Mouse (Mus musculus) adrenal gland, postnatal 0 days (tissue): ENCODE data around the gene Gm4297. TPM values are rescaled to one million over a fixed set of nuclear protein-coding genes. Genes with fewer than 3 reads are reported as not detected.

ENCODE experiments used
- microRNA-seq: library from miRNA; unstranded; fragments of <30 nt; microRNA quantifications from one replicate; pipeline ENCODE4, GENCODE M21; 2016; ENCODE audit warnings: borderline replicate concordance; ENCODE audit not compliant: insufficient number of aligned reads
- polyA plus RNA-seq: library from polyadenylated mRNA; unstranded; fragments of >200 nt; fragmentation: Nextera tagmentation; extraction: Ambion mirVana; gene quantifications from 2 replicates; pipeline ENCODE4 v1.2.1, GENCODE M21; 2015

Gene Gm4297
- not detected in 2 replicates for polyA plus RNA-seq

GRCm38 (mm10) chrX:24574795-24575194 is at the start of gene Gm4297:
TSS of gene Gm4297 (minus strand) at chrX:24574895.

Small RNA genes within 50 kb of the gene (microRNA-seq; reads per million reads assigned to microRNA genes)
- gene Gm27839: not detected
- not detected for gene Gm27910

Other genes with a start within 250 kb of the Gm4297 start
- not detected in 2 replicates for gene Gm5934, start 74.1 kb downstream of the Gm4297 start, polyA plus RNA-seq
- not detected in 2 replicates for gene Gm5935, start 200.3 kb upstream of the Gm4297 start, polyA plus RNA-seq